Mouse (Mus musculus) thymus, postnatal 14 days (tissue): Measurements from ENCODE around the gene Slc25a21.

ENCODE experiments used
- DNase-seq: peaks from one replicate; pipeline ENCODE4 v3.0.0; 2021

The Slc25a21 gene

GRCm38 (mm10) chr12:56688920-56689319 is 508.4 kb downstream of the Slc25a21 start:
- no peak for DNase-seq

- no peak for DNase-seq
Observed at GRCm38 (mm10) chr12:56688482-56688840, 508.8 kb downstream of the Slc25a21 start.

- no peak for DNase-seq
Observed at GRCm38 (mm10) chr12:56687640-56688481, 509.4 kb downstream of the Slc25a21 start.

DNA sequence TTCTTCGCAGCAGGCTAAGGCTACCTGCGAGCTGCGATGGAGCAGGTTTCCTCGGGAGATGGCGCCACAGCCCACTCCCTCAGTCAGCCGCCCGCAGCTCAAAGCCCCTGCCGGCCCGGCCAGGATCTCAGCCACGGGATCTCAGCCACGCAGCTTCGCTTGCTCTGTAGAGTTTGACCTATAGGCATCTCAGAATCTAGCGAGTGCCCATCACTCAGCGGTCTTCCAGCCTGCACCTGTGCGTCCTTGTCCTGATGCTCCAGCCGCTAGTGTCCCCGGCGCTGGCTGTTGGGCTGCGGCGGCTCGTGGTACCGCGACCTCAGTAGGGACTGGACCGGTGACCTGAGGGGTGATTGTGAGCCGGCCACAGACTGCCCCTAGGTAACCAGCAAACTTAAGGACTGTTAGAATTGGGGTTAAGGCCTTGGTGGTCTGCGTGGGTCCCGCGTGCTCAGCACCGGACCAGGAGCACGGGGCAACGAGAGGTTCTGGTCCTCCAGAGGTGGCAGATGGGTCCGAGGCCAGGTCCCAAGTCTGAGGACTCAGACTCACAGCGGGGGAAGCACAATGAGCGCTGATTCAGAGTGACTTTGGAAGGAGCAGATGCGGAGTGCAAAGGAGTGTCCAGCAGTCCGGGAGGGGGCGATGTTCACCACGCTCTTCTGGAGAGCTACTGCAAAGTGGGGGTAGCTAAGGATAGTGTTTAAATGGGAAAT is 516.0 kb downstream of the Slc25a21 start:
- no peak for DNase-seq

GRCm38 (mm10) chr12:56677620-56678019 is 519.7 kb downstream of the Slc25a21 start:
- no peak for DNase-seq

- no peak for DNase-seq
Observed at GRCm38 (mm10) chr12:56674726-56675125, 522.5 kb downstream of the Slc25a21 start.

DNA sequence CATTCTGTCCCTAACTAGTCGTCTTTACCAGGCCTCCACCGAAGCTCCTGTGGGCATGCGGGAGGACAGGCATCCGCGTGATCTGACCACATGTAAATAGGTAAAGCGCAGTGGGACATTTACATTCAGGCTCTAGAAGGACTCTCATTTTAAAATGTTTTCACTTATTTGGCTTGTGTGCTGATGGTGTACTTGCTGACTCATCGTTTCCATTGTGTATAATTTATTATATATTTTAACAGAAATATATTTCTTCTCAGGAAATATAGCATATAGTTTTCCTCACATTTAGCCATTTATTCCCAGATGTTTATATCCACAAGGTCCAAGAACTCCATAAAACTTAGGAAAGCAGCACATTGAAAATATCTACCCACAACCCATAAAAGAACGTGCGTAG is 526.5 kb downstream of the Slc25a21 start:
- no peak for DNase-seq

- no peak for DNase-seq
Observed at GRCm38 (mm10) chr12:56669451-56670122, 527.7 kb downstream of the Slc25a21 start.
